In genomic region chr9:119092473-119093418, GRCm38 (mm10) we compare ENCODE assay signal across 8 mouse cellular contexts. TPM values are rescaled to one million over a fixed set of nuclear protein-coding genes. Genes with fewer than 3 reads are reported as not detected.
DNase-seq lines count a peak whose midpoint lies in the region; ATAC-seq and TF ChIP-seq lines count a peak whose summit lies in the region.

No protein-coding gene starts in this region.

- ATAC-seq in kidney, embryonic 16.5 days (ENCODE audit: low FRiP score, low TSS enrichment): no peak
- no peak for ATAC-seq in activated CD4-positive, CD25-positive, alpha-beta regulatory T cell, adult 4 months

- H3K36me3 ChIP-seq in testis, adult 2 months (ENCODE audit: control insufficient read depth, insufficient read depth, low read length): no peaks in the 10 kb centered on the region
- no peaks in the 10 kb centered on the region for H3K36me3 ChIP-seq in kidney, embryonic 16.5 days (ENCODE audit: insufficient read depth, low read length)

- H3K27ac ChIP-seq in testis, adult 2 months (ENCODE audit: control insufficient read depth, insufficient read depth, low read depth, low read length): no peak overlapping the region
- H3K27ac ChIP-seq in kidney, embryonic 16.5 days (ENCODE audit: low read length): no peak overlapping the region

- H3K9me3 ChIP-seq in kidney, embryonic 16.5 days (ENCODE audit: low read length): no peaks in the 10 kb centered on the region

- H3K4me3 ChIP-seq in testis, adult 2 months (ENCODE audit: control insufficient read depth, low read depth, low read length): peak overlapping the region; percentile 61
- H3K4me3 ChIP-seq in kidney, embryonic 16.5 days (ENCODE audit: low read length): peak overlapping the region; percentile 60

- WGBS in kidney, embryonic 16.5 days: 3% methylated on average over 45 of the region's 45 CpGs

- no peak for DNase-seq in testis, postnatal 14 days (ENCODE audit: low spot score)
- peak; percentile 65 to 73 for DNase-seq in cerebellum, postnatal 14 days
- DNase-seq in heart, adult 18-20 months: peak; percentile 79 to 83
- DNase-seq in lung, postnatal 4 days: peak; percentile 27 to 45
- no peak for DNase-seq in ovary, postnatal 36 days (ENCODE audit: low spot score)

- TF ChIP-seq POLR2A in testis, adult 2 months (IDR thresholded peaks at IDR 0.05; ENCODE audit: control insufficient read depth, low read depth, low read length): no peak

- no peaks in the 10 kb centered on the region; the same call in 1 of the 2 replicates for H3K27me3 ChIP-seq in testis, adult 2 months (ENCODE audit: control insufficient read depth, insufficient read depth, low read length)
- peaks cover 3% of the 10 kb centered on the region; the same call in 1 of the 2 replicates for H3K27me3 ChIP-seq in kidney, embryonic 16.5 days (ENCODE audit: insufficient read depth, low read length)

- peaks cover 14% of the 10 kb centered on the region for H3K4me1 ChIP-seq in testis, adult 2 months (ENCODE audit: control insufficient read depth, insufficient read depth, low read length)
- H3K4me1 ChIP-seq in kidney, embryonic 16.5 days (ENCODE audit: insufficient read depth, low read length): peaks cover 36% of the 10 kb centered on the region

- peak overlapping the region; percentile 55 for H3K9ac ChIP-seq in kidney, embryonic 16.5 days (replicated peaks; ENCODE audit: low read length)

- no peak for TF ChIP-seq CTCF in testis, adult 2 months (IDR thresholded peaks at IDR 0.05; ENCODE audit: control insufficient read depth, insufficient read depth, insufficient replicate concordance, low read depth, low read length)

- peak overlapping the region; percentile 78 for H3K4me2 ChIP-seq in kidney, embryonic 16.5 days (replicated peaks; ENCODE audit: low read depth, low read length)

RNA-seq across cellular contexts. Expression of gene Plcd1, which starts 0.6 kb away (rescaled TPM):
- polyA plus RNA-seq in testis, adult 2 months (2012; rRNA removed): 13.4 and 13.9 TPM in 2 replicates
- 10 to 100 TPM; 14.1 to 16.5 TPM for total RNA-seq in heart, adult 18-20 months (2021)
- 25.3 and 26.9 TPM in 2 replicates for polyA plus RNA-seq in kidney, embryonic 16.5 days (2015; fragmentation: Nextera tagmentation; extraction: Ambion mirVana)
- 1 to 10 TPM; 2.3 to 4.5 TPM for polyA plus RNA-seq in activated CD4-positive, CD25-positive, alpha-beta regulatory T cell, adult 4 months (2017; shearing (Covaris generic))

RNA-seq across cellular contexts. Expression of gene Dlec1, which starts 9.5 kb away (rescaled TPM):
- polyA plus RNA-seq in testis, adult 2 months (2012; rRNA removed): 24.9 and 26.2 TPM in 2 replicates
- total RNA-seq in heart, adult 18-20 months (2021): under 1 TPM in 1 of 2 experiments, not detected in 1; 0.64 TPM
- polyA plus RNA-seq in kidney, embryonic 16.5 days (2015; fragmentation: Nextera tagmentation; extraction: Ambion mirVana): 6.1 and 7.7 TPM in 2 replicates
- polyA plus RNA-seq in activated CD4-positive, CD25-positive, alpha-beta regulatory T cell, adult 4 months (2017; shearing (Covaris generic)): under 1 TPM in 1 of 2 experiments, not detected in 1; 0.52 TPM

RNA-seq across cellular contexts. Expression of gene Vill, which starts 40.2 kb away (rescaled TPM):
- 8.7 and 11.4 TPM in 2 replicates for polyA plus RNA-seq in testis, adult 2 months (2012; rRNA removed)
- 1 to 10 TPM in 1 of 2 experiments, under 1 TPM in 1; 0.42 to 1.3 TPM for total RNA-seq in heart, adult 18-20 months (2021)
- 53.7 and 56.3 TPM in 2 replicates for polyA plus RNA-seq in kidney, embryonic 16.5 days (2015; fragmentation: Nextera tagmentation; extraction: Ambion mirVana)
- polyA plus RNA-seq in activated CD4-positive, CD25-positive, alpha-beta regulatory T cell, adult 4 months (2017; shearing (Covaris generic)): 10 to 100 TPM; 13.0 to 14.8 TPM

Comparison
In these comparisons a context has a peak if more than half of its experiments do, and no peak if none do; other contexts are left out.
1. DNase-seq: peak in cerebellum, postnatal 14 days (2 of 2), heart, adult 18-20 months (2 of 2) and lung, postnatal 4 days (2 of 2); none in testis, postnatal 14 days (single experiment) and ovary, postnatal 36 days (single experiment).